Mouse (Mus musculus) retina, embryonic 14.5 days (tissue): ENCODE measurements at regions not wholly inside any gene's neighbourhood (a gene's known extent, or its start where the extent isn't known, plus 50 kb on each side); places are given as distances from the start of the nearest gene placed in this dataset.

Source experiments
- DNase-seq: peaks from one replicate; pipeline ENCODE4 v3.0.0-alpha.2; 2015; ENCODE audit warnings: low spot score

- no peak for DNase-seq
Measured at GRCm38 (mm10) chr9:24942943-24943342, 146.3 kb upstream of the Gm10181 start.

GRCm38 (mm10) chr9:24943830-24944229 is 145.4 kb upstream of the Gm10181 start:
- peak; percentile 41 for DNase-seq

DNA sequence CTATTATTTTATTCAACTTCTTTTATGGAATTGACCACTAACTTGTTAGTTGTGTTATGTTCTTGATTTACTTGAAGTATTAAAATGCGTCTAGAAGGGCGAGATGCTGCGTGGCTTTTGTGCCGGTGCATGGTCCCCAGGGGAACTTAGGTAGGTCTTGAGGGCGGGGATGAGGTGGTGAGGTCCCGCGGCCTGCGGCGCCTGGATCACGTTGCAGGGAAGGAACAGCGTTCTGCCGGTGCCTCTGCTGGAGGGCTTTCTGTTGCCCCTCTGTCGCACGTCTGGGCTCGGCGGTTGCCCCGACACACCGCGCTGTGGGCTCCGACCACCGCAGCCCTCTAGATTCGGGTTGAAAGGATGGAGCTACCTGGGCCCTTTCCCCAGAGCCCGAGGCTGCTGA is 136.7 kb upstream of the Gm10181 start:
- no peak for DNase-seq

- no peak for DNase-seq
Measured at GRCm38 (mm10) chr9:24955641-24956040, 133.6 kb upstream of the Gm10181 start.

DNA sequence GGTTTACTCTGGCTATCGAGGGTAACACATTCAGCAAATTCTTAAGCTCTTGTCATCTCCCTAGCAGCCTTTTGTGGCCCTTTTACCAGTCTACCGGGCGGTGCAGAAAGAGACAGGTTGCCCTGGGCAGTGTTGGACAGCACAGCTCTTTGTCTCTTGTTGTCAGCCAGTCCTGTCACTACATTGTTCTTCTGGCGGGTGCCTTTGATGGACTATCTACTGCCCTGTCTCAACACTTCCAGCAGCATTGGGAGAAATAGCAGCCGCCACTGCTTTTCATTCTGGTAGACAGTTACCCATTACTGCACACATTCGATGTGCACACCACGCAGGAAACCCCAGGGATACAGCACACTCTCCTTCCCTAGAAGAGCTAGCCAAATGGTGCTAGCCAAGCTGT is 132.7 kb upstream of the Gm10181 start:
- DNase-seq = no peak

DNA sequence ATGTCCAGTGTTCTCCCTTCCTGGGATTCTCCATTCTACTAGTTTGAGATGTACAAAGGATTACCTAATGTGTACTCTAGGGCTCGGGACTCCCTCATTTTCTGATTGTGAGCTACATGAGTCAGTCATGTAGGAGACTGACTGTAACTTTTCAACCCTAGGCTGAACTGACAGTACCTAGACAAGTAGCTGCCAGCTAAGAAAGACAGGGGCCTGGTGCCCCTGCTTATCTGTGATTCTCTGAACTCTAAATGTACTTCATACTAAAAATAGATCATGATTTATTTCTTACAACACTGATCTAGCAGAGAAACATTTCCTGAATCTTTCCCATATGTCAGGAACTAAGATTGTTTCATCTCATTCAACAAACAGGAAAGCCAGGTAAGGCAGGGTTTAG is 125.9 kb upstream of the Gm10181 start:
- DNase-seq = no peak

GRCm38 (mm10) chr9:24967571-24967970 is 121.7 kb upstream of the Gm10181 start:
- peak; percentile 44 for DNase-seq

- DNase-seq = peak; percentile 52
Measured at GRCm38 (mm10) chr9:24974021-24974741, 115.0 kb upstream of the Gm10181 start.

GRCm38 (mm10) chr9:24982796-24983195 is 106.4 kb upstream of the Gm10181 start:
- DNase-seq = no peak

GRCm38 (mm10) chr9:24994491-24994890 is 94.7 kb upstream of the Gm10181 start:
- no peak for DNase-seq

DNA sequence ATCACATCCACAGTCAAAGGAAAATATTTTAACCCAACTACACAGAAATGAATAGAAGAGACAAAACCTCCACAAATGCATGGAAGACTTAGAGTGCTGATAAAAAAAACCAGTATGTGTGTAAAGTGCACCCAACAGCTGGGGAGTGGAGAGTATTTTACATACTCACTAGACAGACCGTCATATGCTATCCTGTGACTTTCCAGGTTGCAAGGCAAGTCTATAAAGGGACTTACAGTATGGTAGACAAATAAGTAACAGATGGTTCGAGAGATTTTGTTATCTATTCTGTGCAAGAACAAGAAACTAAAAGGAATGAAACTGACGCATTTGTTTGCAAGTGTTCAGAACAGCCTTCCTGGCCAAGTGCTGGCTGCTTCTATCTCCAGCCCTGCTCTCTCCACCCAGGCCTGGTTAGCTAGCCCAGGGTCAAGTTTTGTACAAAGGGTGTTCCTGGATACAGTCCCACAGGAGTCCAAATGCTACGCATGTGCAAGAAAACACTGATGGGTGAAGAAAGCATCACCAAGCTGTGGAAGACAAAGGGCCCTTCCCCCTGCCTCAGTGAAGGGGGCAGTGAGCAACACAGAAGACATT is 68.0 kb upstream of the Gm10181 start:
- no peak for DNase-seq

DNA sequence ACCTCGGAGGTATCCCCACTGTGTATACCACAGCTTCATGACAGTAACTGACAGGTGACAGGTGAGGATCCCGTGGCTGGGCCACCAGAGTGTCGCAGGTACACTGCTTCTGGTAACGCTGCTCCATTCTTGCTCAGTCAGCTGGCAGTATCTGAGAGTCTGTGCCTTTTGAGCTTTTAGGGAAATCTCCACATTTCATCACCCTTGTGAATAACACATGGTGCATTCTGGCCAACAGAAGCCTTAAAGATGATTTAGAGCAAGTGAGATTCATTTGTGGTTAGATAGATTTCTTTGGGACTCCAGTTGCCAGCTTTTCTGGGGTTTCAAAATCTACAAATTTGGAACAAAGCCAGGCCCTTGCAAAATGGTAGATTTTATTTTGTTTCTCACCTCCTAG is 66.8 kb upstream of the Gm10181 start:
- no peak for DNase-seq

GRCm38 (mm10) chr9:25024486-25024885 is 64.7 kb upstream of the Gm10181 start:
- no peak for DNase-seq

GRCm38 (mm10) chr9:25027581-25027980 is 61.6 kb upstream of the Gm10181 start:
- DNase-seq = peak; percentile 89

DNA sequence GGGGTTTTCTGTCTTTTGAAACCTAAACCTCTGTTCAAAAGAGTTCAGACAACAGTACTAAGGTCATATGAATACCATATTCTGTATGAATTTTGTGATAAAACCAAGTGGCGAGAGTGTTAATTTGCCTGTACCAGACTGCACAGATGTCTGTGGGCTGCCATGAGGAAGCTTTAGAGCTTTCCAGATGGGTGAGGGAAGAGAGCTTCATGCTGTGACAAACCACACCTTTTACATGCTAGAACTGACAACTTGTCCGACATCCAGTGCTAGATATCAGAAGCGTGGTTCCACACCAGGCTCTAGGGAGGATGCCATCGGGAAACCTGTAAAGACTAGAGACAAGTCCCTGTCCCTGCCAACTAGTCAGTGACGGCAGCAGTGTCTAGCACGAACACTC is 60.9 kb upstream of the Gm10181 start:
- no peak for DNase-seq

GRCm38 (mm10) chr9:25031466-25031865 is 57.8 kb upstream of the Gm10181 start:
- DNase-seq = no peak
